Mouse (Mus musculus): Measurements from ENCODE around the gene Cbx7. TPM values are rescaled to one million over a fixed set of nuclear protein-coding genes. Genes with fewer than 3 reads are reported as not detected.
A peak's percentile ranks its signal among the peaks of the same experiment; 100 is the strongest.

Gene Cbx7
- polyA plus RNA-seq, 1 experiment from 2014 or later = 2.0 TPM

- no peak overlapping the region for H3K9ac ChIP-seq (ENCODE audit: low read depth, low read length)
- H3K27me3 ChIP-seq (ENCODE audit: control insufficient read depth, insufficient read depth, low read length) = peaks cover 21% of the 10 kb centered on the region
- no peak overlapping the region for H3K4me2 ChIP-seq (replicated peaks; ENCODE audit: low read depth, low read length)
- no peaks in the 10 kb centered on the region for H3K36me3 ChIP-seq (ENCODE audit: control insufficient read depth, insufficient read depth, low read length)
- ATAC-seq (ENCODE audit: low FRiP score, low TSS enrichment) = no peak
- H3K4me1 ChIP-seq (ENCODE audit: control insufficient read depth, insufficient read depth, low read length) = 0 out of 2 replicates have a peak, but pooled peaks cover 9% of the 10 kb centered on the region
- no peak overlapping the region for H3K4me3 ChIP-seq (ENCODE audit: low read length)
- 83% methylated on average over 3 of the region's 3 CpGs for WGBS
- no peak overlapping the region for H3K27ac ChIP-seq (ENCODE audit: low read depth, low read length)
- no peaks in the 10 kb centered on the region for H3K9me3 ChIP-seq (ENCODE audit: control insufficient read depth, low read length)
Observed at GRCm38 (mm10) chr15:79929734-79930133, 41.2 kb downstream of the Cbx7 start.

- H3K27me3 ChIP-seq (ENCODE audit: control insufficient read depth, insufficient read depth, low read length) = peaks cover 19% of the 10 kb centered on the region
- 0 out of 2 replicates have a peak, but pooled peaks cover 9% of the 10 kb centered on the region for H3K4me1 ChIP-seq (ENCODE audit: control insufficient read depth, insufficient read depth, low read length)
- 98% methylated on average over 2 of the region's 2 CpGs for WGBS
- no peak overlapping the region for H3K9ac ChIP-seq (ENCODE audit: low read depth, low read length)
- H3K36me3 ChIP-seq (ENCODE audit: control insufficient read depth, insufficient read depth, low read length) = no peaks in the 10 kb centered on the region
- no peaks in the 10 kb centered on the region for H3K9me3 ChIP-seq (ENCODE audit: control insufficient read depth, low read length)
- no peak for ATAC-seq (ENCODE audit: low FRiP score, low TSS enrichment)
- no peak overlapping the region for H3K4me2 ChIP-seq (replicated peaks; ENCODE audit: low read depth, low read length)
- no peak overlapping the region for H3K4me3 ChIP-seq (ENCODE audit: low read length)
- H3K27ac ChIP-seq (ENCODE audit: low read depth, low read length) = no peak overlapping the region
Observed at GRCm38 (mm10) chr15:79928736-79929135, 42.2 kb downstream of the Cbx7 start.

GRCm38 (mm10) chr15:79928316-79928715, 42.6 kb downstream of the Cbx7 start:
- H3K9ac ChIP-seq (ENCODE audit: low read depth, low read length) = peak overlapping the region; percentile 63; the same call in 1 of the 2 replicates
- WGBS = 91% methylated on average over 3 of the region's 3 CpGs
- 0 out of 2 replicates have a peak, but pooled peaks cover 9% of the 10 kb centered on the region for H3K4me1 ChIP-seq (ENCODE audit: control insufficient read depth, insufficient read depth, low read length)
- H3K27ac ChIP-seq (ENCODE audit: low read depth, low read length) = no peak overlapping the region
- H3K9me3 ChIP-seq (ENCODE audit: control insufficient read depth, low read length) = no peaks in the 10 kb centered on the region
- peaks cover 15% of the 10 kb centered on the region for H3K27me3 ChIP-seq (ENCODE audit: control insufficient read depth, insufficient read depth, low read length)
- H3K4me2 ChIP-seq (replicated peaks; ENCODE audit: low read depth, low read length) = peak overlapping the region; percentile 72
- no peak for ATAC-seq (ENCODE audit: low FRiP score, low TSS enrichment)
- peak overlapping the region; percentile 60 for H3K4me3 ChIP-seq (ENCODE audit: low read length)
- no peaks in the 10 kb centered on the region for H3K36me3 ChIP-seq (ENCODE audit: control insufficient read depth, insufficient read depth, low read length)

- peak overlapping the region; percentile 63 for H3K9ac ChIP-seq (ENCODE audit: low read depth, low read length)
- no peak overlapping the region; the same call in 1 of the 2 replicates for H3K27ac ChIP-seq (ENCODE audit: low read depth, low read length)
- peaks cover 9% of the 10 kb centered on the region for H3K27me3 ChIP-seq (ENCODE audit: control insufficient read depth, insufficient read depth, low read length)
- ATAC-seq (ENCODE audit: low FRiP score, low TSS enrichment) = peak; percentile 78
- H3K4me1 ChIP-seq (ENCODE audit: control insufficient read depth, insufficient read depth, low read length) = 0 out of 2 replicates have a peak, but pooled peaks cover 9% of the 10 kb centered on the region
- H3K4me2 ChIP-seq (replicated peaks; ENCODE audit: low read depth, low read length) = peak overlapping the region; percentile 72
- WGBS = under 1% methylated on average over 29 of the region's 29 CpGs
- H3K36me3 ChIP-seq (ENCODE audit: control insufficient read depth, insufficient read depth, low read length) = no peaks in the 10 kb centered on the region
- peak overlapping the region; percentile 60 for H3K4me3 ChIP-seq (ENCODE audit: low read length)
- H3K9me3 ChIP-seq (ENCODE audit: control insufficient read depth, low read length) = no peaks in the 10 kb centered on the region
Observed at GRCm38 (mm10) chr15:79927637-79928122, 43.2 kb downstream of the Cbx7 start.

GRCm38 (mm10) chr15:79926856-79927416, 44.0 kb downstream of the Cbx7 start:
- 85% methylated on average over 11 of the region's 11 CpGs for WGBS
- Histone ChIP-seq H3K9me3 (ENCODE audit: control insufficient read depth, low read length) (no peaks in the 10 kb centered on the region), H3K27ac (ENCODE audit: low read depth, low read length) (no peak overlapping the region; the same call in 1 of the 2 replicates), H3K4me2 (replicated peaks; ENCODE audit: low read depth, low read length) (peak overlapping the region; percentile 72), H3K4me3 (ENCODE audit: low read length) (peak overlapping the region; percentile 60), H3K9ac (ENCODE audit: low read depth, low read length) (peak overlapping the region; percentile 51; the same call in 1 of the 2 replicates), H3K27me3 (ENCODE audit: control insufficient read depth, insufficient read depth, low read length) (peaks cover 2% of the 10 kb centered on the region; the same call in 1 of the 2 replicates), H3K4me1 (ENCODE audit: control insufficient read depth, insufficient read depth, low read length) (0 out of 2 replicates have a peak, but pooled peaks cover 6% of the 10 kb centered on the region), H3K36me3 (ENCODE audit: control insufficient read depth, insufficient read depth, low read length) (no peaks in the 10 kb centered on the region)
- no peak for ATAC-seq (ENCODE audit: low FRiP score, low TSS enrichment)

GRCm38 (mm10) chr15:79919787-79920186, 51.1 kb downstream of the Cbx7 start:
- no peak for ATAC-seq (ENCODE audit: low FRiP score, low TSS enrichment)
- 51% methylated on average over 2 of the region's 2 CpGs for WGBS
- H3K9ac ChIP-seq (ENCODE audit: low read depth, low read length) = no peak overlapping the region
- no peaks in the 10 kb centered on the region for H3K27me3 ChIP-seq (ENCODE audit: control insufficient read depth, insufficient read depth, low read length)
- H3K4me2 ChIP-seq (replicated peaks; ENCODE audit: low read depth, low read length) = no peak overlapping the region
- no peaks in the 10 kb centered on the region for H3K9me3 ChIP-seq (ENCODE audit: control insufficient read depth, low read length)
- H3K36me3 ChIP-seq (ENCODE audit: control insufficient read depth, insufficient read depth, low read length) = no peaks in the 10 kb centered on the region
- no peaks in the 10 kb centered on the region for H3K4me1 ChIP-seq (ENCODE audit: control insufficient read depth, insufficient read depth, low read length)
- H3K27ac ChIP-seq (ENCODE audit: low read depth, low read length) = no peak overlapping the region
- H3K4me3 ChIP-seq (ENCODE audit: low read length) = no peak overlapping the region

- no peaks in the 10 kb centered on the region for H3K4me1 ChIP-seq (ENCODE audit: control insufficient read depth, insufficient read depth, low read length)
- no peaks in the 10 kb centered on the region for H3K36me3 ChIP-seq (ENCODE audit: control insufficient read depth, insufficient read depth, low read length)
- no peak overlapping the region for H3K4me2 ChIP-seq (replicated peaks; ENCODE audit: low read depth, low read length)
- no peaks in the 10 kb centered on the region for H3K9me3 ChIP-seq (ENCODE audit: control insufficient read depth, low read length)
- no peak overlapping the region for H3K27ac ChIP-seq (ENCODE audit: low read depth, low read length)
- H3K4me3 ChIP-seq (ENCODE audit: low read length) = no peak overlapping the region
- H3K27me3 ChIP-seq (ENCODE audit: control insufficient read depth, insufficient read depth, low read length) = no peaks in the 10 kb centered on the region
- H3K9ac ChIP-seq (ENCODE audit: low read depth, low read length) = no peak overlapping the region
- no peak for ATAC-seq (ENCODE audit: low FRiP score, low TSS enrichment)
- WGBS = 90% methylated on average over 16 of the region's 16 CpGs
Observed at GRCm38 (mm10) chr15:79918485-79918884, 52.4 kb downstream of the Cbx7 start.

GRCm38 (mm10) chr15:79917111-79917720, 53.7 kb downstream of the Cbx7 start:
- 95% methylated on average over 14 of the region's 14 CpGs for WGBS
- Histone ChIP-seq H3K27ac (ENCODE audit: low read depth, low read length) (no peak overlapping the region), H3K4me1 (ENCODE audit: control insufficient read depth, insufficient read depth, low read length) (no peaks in the 10 kb centered on the region), H3K4me2 (replicated peaks; ENCODE audit: low read depth, low read length) (no peak overlapping the region), H3K9me3 (ENCODE audit: control insufficient read depth, low read length) (no peaks in the 10 kb centered on the region), H3K36me3 (ENCODE audit: control insufficient read depth, insufficient read depth, low read length) (no peaks in the 10 kb centered on the region), H3K9ac (ENCODE audit: low read depth, low read length) (no peak overlapping the region), H3K27me3 (ENCODE audit: control insufficient read depth, insufficient read depth, low read length) (no peaks in the 10 kb centered on the region), H3K4me3 (ENCODE audit: low read length) (no peak overlapping the region)
- no peak for ATAC-seq (ENCODE audit: low FRiP score, low TSS enrichment)

GRCm38 (mm10) chr15:79916150-79916549, 54.8 kb downstream of the Cbx7 start:
- no peaks in the 10 kb centered on the region for H3K4me1 ChIP-seq (ENCODE audit: control insufficient read depth, insufficient read depth, low read length)
- H3K27me3 ChIP-seq (ENCODE audit: control insufficient read depth, insufficient read depth, low read length) = no peaks in the 10 kb centered on the region
- no peak overlapping the region for H3K27ac ChIP-seq (ENCODE audit: low read depth, low read length)
- no peak for ATAC-seq (ENCODE audit: low FRiP score, low TSS enrichment)
- H3K4me3 ChIP-seq (ENCODE audit: low read length) = no peak overlapping the region
- no peak overlapping the region for H3K4me2 ChIP-seq (replicated peaks; ENCODE audit: low read depth, low read length)
- no peak overlapping the region for H3K9ac ChIP-seq (ENCODE audit: low read depth, low read length)
- WGBS = 78% methylated on average over 5 of the region's 5 CpGs
- no peaks in the 10 kb centered on the region for H3K9me3 ChIP-seq (ENCODE audit: control insufficient read depth, low read length)
- H3K36me3 ChIP-seq (ENCODE audit: control insufficient read depth, insufficient read depth, low read length) = no peaks in the 10 kb centered on the region
